Mouse (Mus musculus) heart, postnatal 4 days (tissue): Measurements from ENCODE around the gene Coq9. TPM values are rescaled to one million over a fixed set of nuclear protein-coding genes. Genes with fewer than 3 reads are reported as not detected.
"Not testable (repeated sequence)": the region's sequence is repeated elsewhere in the genome, so short reads cannot be mapped to it uniquely, and the experiment has no call there.

Source experiments
- DNase-seq: peaks from one replicate; pipeline ENCODE4 v3.0.0; 2021
- total RNA-seq, 2 experiments: library from RNA; stranded (reverse); gene quantifications; 2 replicates each; pipeline ENCODE4 v1.2.3; 2021

Coq9 gene
- total RNA-seq, 2 experiments from 2014 or later, result 237 to 239 TPM

GRCm38 (mm10) chr8:94822637-94823560 is 15.2 kb upstream of the Coq9 start:
- DNase-seq, result peak; percentile 77

- no peak for DNase-seq
Observed at GRCm38 (mm10) chr8:94825170-94825569, 13.0 kb upstream of the Coq9 start.

- DNase-seq, result no peak
Observed at GRCm38 (mm10) chr8:94826210-94826609, 11.9 kb upstream of the Coq9 start.

- no peak for DNase-seq
Observed at GRCm38 (mm10) chr8:94828284-94828683, 9.8 kb upstream of the Coq9 start.

- DNase-seq, result not testable (repeated sequence)
Observed at GRCm38 (mm10) chr8:94833901-94834405, 4.2 kb upstream of the Coq9 start.

- DNase-seq, result not testable (repeated sequence)
Observed at GRCm38 (mm10) chr8:94835751-94836150, 2.4 kb upstream of the Coq9 start.

GRCm38 (mm10) chr8:94836456-94837240 is 1.5 kb upstream of the Coq9 start:
- no peak for DNase-seq

- peak; percentile 88 for DNase-seq
Observed at GRCm38 (mm10) chr8:94838600-94838999, 479 bp downstream of the Coq9 start.

GRCm38 (mm10) chr8:94841183-94841582 is 3.1 kb downstream of the Coq9 start:
- DNase-seq, result no peak

- DNase-seq, result no peak
Observed at GRCm38 (mm10) chr8:94850049-94850448, 11.9 kb downstream of the Coq9 start.

- DNase-seq, result not testable (repeated sequence)
Observed at GRCm38 (mm10) chr8:94854761-94855160, 16.6 kb downstream of the Coq9 start.

GRCm38 (mm10) chr8:94857011-94857345 is 18.9 kb downstream of the Coq9 start:
- DNase-seq, result no peak

- DNase-seq, result peak; percentile 95
Observed at GRCm38 (mm10) chr8:94857346-94858173, 19.4 kb downstream of the Coq9 start, which contains the start of gene Polr2c. Polr2c (plus strand) TSS chr8:94857450.

GRCm38 (mm10) chr8:94861352-94861910 is 23.3 kb downstream of the Coq9 start:
- peak; percentile 84 for DNase-seq

- no peak for DNase-seq
Observed at GRCm38 (mm10) chr8:94862487-94863220, 24.5 kb downstream of the Coq9 start.

GRCm38 (mm10) chr8:94863897-94864673 is 26.0 kb downstream of the Coq9 start:
- DNase-seq, result no peak

GRCm38 (mm10) chr8:94865292-94865691 is 27.2 kb downstream of the Coq9 start:
- DNase-seq, result no peak

GRCm38 (mm10) chr8:94866921-94867320 is 28.8 kb downstream of the Coq9 start:
- DNase-seq, result no peak

- no peak for DNase-seq
Observed at GRCm38 (mm10) chr8:94869146-94869545, 31.0 kb downstream of the Coq9 start.

GRCm38 (mm10) chr8:94870003-94870402 is 31.9 kb downstream of the Coq9 start:
- no peak for DNase-seq
